Mouse (Mus musculus) myocyte (in vitro differentiated cells): ENCODE measurements around the gene Macrod2.

Experiments used
- POLR2A ChIP-seq: IDR thresholded peaks from one replicate; pipeline ENCODE4 v1.6.1; 2011; ENCODE audit warnings: low read depth, mild to moderate bottlenecking, control low read depth, moderate library complexity; ENCODE audit not compliant: insufficient read length
- REST ChIP-seq: IDR thresholded peaks from one replicate; pipeline ENCODE4 v1.6.1; 2011; ENCODE audit warnings: mild to moderate bottlenecking, control low read depth, moderate library complexity; ENCODE audit not compliant: insufficient read depth, insufficient read length
- SRF ChIP-seq: IDR thresholded peaks from one replicate; pipeline ENCODE4 v1.6.1; 2011; ENCODE audit warnings: low read depth; ENCODE audit not compliant: control insufficient read depth, insufficient read length

DNA sequence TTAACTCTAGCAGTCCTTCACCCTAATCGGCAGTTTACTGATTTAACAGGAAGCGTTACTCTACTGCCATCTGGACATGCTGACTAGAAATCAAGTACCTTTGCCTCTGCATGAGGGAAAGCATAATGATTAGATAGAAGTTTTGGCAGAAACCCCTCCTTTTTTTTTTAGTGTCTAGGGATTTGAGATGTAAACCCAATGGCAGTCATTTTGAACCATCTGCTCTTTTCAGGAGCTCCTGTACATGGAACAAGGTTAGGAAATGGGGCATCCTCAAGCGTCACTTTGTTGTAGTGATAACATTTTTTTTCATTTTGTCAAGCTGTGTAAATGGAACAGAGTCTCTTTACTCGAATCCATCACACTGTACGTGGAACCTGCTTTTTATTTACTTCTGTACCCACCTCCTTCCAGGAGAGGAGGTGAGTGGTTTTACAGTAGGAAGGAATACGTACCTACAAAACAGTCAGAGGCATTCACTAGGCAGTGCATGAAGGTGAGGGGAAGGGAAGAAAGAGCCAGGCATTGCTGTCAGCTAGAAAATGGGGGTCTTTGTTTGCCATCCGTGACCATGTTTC is 503.4 kb downstream of the Macrod2 start:
- TF ChIP-seq POLR2A (no peak), REST (no peak), SRF (no peak)
